Mouse (Mus musculus) hindbrain, embryonic 12.5 days (tissue): ENCODE data around the gene I0C0044D17Rik. TPM values are rescaled to one million over a fixed set of nuclear protein-coding genes. Genes with fewer than 3 reads are reported as not detected.
A peak's percentile ranks its signal among the peaks of the same experiment; 100 is the strongest.

Experiments
- ATAC-seq: fragments of 200-750 bp; cut with Nextera tagmentation; 2 replicates; pipeline ENCODE4 v1.8.0; 2017; ENCODE audit warnings: moderate TSS enrichment; ENCODE audit not compliant: low FRiP score
- H3K27ac ChIP-seq: fragments of 300-500 bp; sonication (generic); 2 replicates; pipeline ENCODE4 v1.5.1; 2016; ENCODE audit warnings: mild to moderate bottlenecking
- H3K27me3 ChIP-seq: fragments of 300-500 bp; sonication (generic); 2 replicates; pipeline ENCODE4 v1.6.1; 2016; ENCODE audit warnings: mild to moderate bottlenecking
- H3K36me3 ChIP-seq: fragments of 300-500 bp; sonication (generic); 2 replicates; pipeline ENCODE4 v1.6.1; 2016; ENCODE audit warnings: mild to moderate bottlenecking
- H3K4me1 ChIP-seq: fragments of 300-500 bp; sonication (generic); 2 replicates; pipeline ENCODE4 v1.6.1; 2016
- H3K4me2 ChIP-seq: fragments of 300-500 bp; sonication (generic); replicated peaks from 2 replicates; pipeline ENCODE4 v1.6.1; 2016; ENCODE audit warnings: mild to moderate bottlenecking
- H3K4me3 ChIP-seq: fragments of 300-500 bp; sonication (generic); 2 replicates; pipeline ENCODE4 v1.5.1; 2016; ENCODE audit warnings: mild to moderate bottlenecking
- H3K9ac ChIP-seq: fragments of 300-500 bp; sonication (generic); 2 replicates; pipeline ENCODE4 v1.6.1; 2016; ENCODE audit warnings: mild to moderate bottlenecking, moderate library complexity
- H3K9me3 ChIP-seq: fragments of 300-500 bp; sonication (generic); replicated peaks from 2 replicates; pipeline ENCODE4 v1.6.1; 2016; ENCODE audit warnings: mild to moderate bottlenecking
- WGBS: fragments of 180-500 bp; shearing (Covaris S2); methylation state at CpG from one replicate; pipeline ENCODE4 v1.1.7; 2016; 5-methylcytosine and 5-hydroxymethylcytosine counted together
- polyA plus RNA-seq: library from polyadenylated mRNA; unstranded; fragments of >200 nt; fragmentation: Nextera tagmentation; extraction: Ambion mirVana; gene quantifications from 2 replicates; pipeline ENCODE4 v1.2.1, GENCODE M21; 2016

Gene I0C0044D17Rik
- polyA plus RNA-seq, 1 experiment from 2014 or later, result not detected

DNA sequence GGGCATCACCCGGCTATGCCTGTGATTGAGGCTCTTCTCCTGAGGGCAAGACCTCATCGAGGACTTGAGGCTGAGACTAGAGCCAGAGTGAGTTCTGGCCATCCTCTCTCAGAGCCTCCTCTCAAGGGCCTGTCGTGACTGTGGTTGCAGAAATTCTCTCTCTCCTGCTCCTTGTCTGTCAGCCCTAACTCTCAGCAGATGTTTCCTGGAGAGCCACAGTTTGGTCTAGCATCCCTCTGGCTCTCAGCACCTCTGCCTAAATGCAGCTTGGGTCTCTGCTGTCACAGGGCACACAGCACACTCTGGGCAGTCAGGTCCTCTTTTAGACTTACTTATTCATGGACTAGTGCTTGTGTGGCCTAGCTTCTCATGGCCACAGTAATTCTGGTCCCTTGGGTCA, 1.2 kb downstream of the I0C0044D17Rik start:
- no peak for ATAC-seq
- Histone ChIP-seq H3K4me1 (peaks cover 6% of the 10 kb centered on the region; the same call in 1 of the 2 replicates), H3K36me3 (no peaks in the 10 kb centered on the region), H3K9me3 (no peaks in the 10 kb centered on the region), H3K4me3 (no peak overlapping the region), H3K27me3 (peaks cover 28% of the 10 kb centered on the region), H3K27ac (no peak overlapping the region), H3K9ac (no peak overlapping the region), H3K4me2 (no peak overlapping the region)
- WGBS, result 74% methylated on average over 3 of the region's 3 CpGs

- H3K4me2 ChIP-seq, result no peak overlapping the region
- H3K27ac ChIP-seq, result no peak overlapping the region
- H3K36me3 ChIP-seq, result no peaks in the 10 kb centered on the region
- H3K9ac ChIP-seq, result no peak overlapping the region
- no peak for ATAC-seq
- 82% methylated on average over 10 of the region's 10 CpGs for WGBS
- peaks cover 56% of the 10 kb centered on the region for H3K27me3 ChIP-seq
- no peak overlapping the region for H3K4me3 ChIP-seq
- peaks cover 6% of the 10 kb centered on the region; the same call in 1 of the 2 replicates for H3K4me1 ChIP-seq
- H3K9me3 ChIP-seq, result no peaks in the 10 kb centered on the region
Observed at GRCm38 (mm10) chr4:98819216-98819755, 4.4 kb downstream of the I0C0044D17Rik start.

DNA sequence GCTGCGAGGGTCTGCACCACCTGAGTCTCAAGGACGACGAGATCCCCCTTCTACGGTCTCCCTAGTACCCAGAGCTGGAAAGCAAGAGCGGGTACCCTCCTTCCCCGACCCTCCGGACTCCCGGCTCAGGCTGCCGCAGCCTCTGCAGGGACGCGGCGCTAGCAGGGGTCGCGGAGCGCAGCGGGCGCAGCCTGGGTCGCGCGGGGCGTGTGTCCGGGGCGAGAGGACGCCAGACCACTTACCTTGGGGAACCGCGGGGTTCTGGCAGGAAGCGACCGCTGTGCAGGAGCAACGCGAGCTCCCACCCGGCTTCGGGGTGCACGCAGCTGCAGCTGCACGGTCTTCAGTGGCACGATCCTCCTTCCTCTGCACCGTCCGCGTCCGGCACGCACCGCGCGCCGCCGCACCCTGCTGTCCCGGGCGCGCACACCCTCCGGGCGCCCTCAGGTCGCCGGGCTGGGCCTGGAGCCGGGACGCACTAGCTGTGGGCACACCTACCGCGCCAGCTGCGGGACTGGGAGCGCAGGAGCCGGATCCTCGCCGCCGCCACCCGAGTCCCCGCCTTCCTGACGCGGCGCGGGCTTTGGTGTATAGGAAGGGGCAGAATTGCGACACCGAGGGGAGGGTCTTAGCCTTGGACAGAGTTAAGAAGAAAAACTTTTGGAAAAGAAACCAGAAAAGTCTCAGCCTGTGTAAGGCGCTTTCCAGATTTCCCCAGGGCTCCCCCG, 6.3 kb downstream of the I0C0044D17Rik start, which contains the start of gene Kank4:
Kank4 (minus strand) TSS at position 354 of the 728 bp plus-strand sequence.
- WGBS, result under 1% methylated on average over 63 of the region's 72 CpGs
- H3K4me1 ChIP-seq, result peaks cover 6% of the 10 kb centered on the region; the same call in 1 of the 2 replicates
- no peaks in the 10 kb centered on the region for H3K9me3 ChIP-seq
- H3K27me3 ChIP-seq, result peaks cover 56% of the 10 kb centered on the region
- peak within 1 kb of the TSS; percentile 99 for H3K4me2 ChIP-seq
- ATAC-seq, result peak; percentile 81
- H3K4me3 ChIP-seq, result peak within 1 kb of the TSS; percentile 74
- H3K9ac ChIP-seq, result peak within 1 kb of the TSS; percentile 74
- H3K27ac ChIP-seq, result peak within 1 kb of the TSS; percentile 40; the same call in 1 of the 2 replicates
- no peaks in the 10 kb centered on the region for H3K36me3 ChIP-seq

GRCm38 (mm10) chr4:98816807-98817183, 6.8 kb downstream of the I0C0044D17Rik start:
- H3K4me2 ChIP-seq, result peak overlapping the region; percentile 99
- H3K4me3 ChIP-seq, result peak overlapping the region; percentile 74
- 0 out of 2 replicates have a peak, but pooled peaks have one; percentile 9 for ATAC-seq
- H3K9me3 ChIP-seq, result no peaks in the 10 kb centered on the region
- peaks cover 10% of the 10 kb centered on the region; the same call in 1 of the 2 replicates for H3K4me1 ChIP-seq
- no peaks in the 10 kb centered on the region for H3K36me3 ChIP-seq
- peaks cover 56% of the 10 kb centered on the region for H3K27me3 ChIP-seq
- H3K27ac ChIP-seq, result no peak overlapping the region; the same call in 1 of the 2 replicates
- WGBS, result 3% methylated on average over 14 of the region's 14 CpGs
- H3K9ac ChIP-seq, result peak overlapping the region; percentile 74

DNA sequence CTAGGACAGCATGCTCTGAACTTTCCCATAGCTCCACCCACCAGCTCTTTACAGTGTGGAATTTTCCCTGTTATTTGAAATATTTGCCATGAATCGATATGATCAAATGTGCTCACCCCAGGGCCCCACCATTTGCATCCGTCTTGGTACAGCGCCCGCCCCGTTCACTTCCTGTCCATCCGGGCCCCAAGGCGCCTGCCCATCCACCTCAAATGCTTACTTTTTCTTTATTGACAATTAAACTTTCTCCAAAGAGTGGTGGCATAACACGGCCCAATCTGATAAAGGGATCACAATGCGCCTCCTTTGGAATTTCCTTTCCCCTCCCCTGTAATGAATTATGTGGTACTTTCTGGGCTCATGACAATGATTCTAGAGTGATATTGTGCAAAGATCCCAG, 17.3 kb downstream of the I0C0044D17Rik start:
- peaks cover 5% of the 10 kb centered on the region; the same call in 1 of the 2 replicates for H3K4me1 ChIP-seq
- H3K4me3 ChIP-seq, result no peak overlapping the region
- no peak overlapping the region for H3K4me2 ChIP-seq
- ATAC-seq, result no peak
- H3K9ac ChIP-seq, result no peak overlapping the region
- no peaks in the 10 kb centered on the region for H3K36me3 ChIP-seq
- H3K27ac ChIP-seq, result no peak overlapping the region
- H3K9me3 ChIP-seq, result no peaks in the 10 kb centered on the region
- H3K27me3 ChIP-seq, result no peaks in the 10 kb centered on the region
- WGBS, result 88% methylated on average over 9 of the region's 9 CpGs

DNA sequence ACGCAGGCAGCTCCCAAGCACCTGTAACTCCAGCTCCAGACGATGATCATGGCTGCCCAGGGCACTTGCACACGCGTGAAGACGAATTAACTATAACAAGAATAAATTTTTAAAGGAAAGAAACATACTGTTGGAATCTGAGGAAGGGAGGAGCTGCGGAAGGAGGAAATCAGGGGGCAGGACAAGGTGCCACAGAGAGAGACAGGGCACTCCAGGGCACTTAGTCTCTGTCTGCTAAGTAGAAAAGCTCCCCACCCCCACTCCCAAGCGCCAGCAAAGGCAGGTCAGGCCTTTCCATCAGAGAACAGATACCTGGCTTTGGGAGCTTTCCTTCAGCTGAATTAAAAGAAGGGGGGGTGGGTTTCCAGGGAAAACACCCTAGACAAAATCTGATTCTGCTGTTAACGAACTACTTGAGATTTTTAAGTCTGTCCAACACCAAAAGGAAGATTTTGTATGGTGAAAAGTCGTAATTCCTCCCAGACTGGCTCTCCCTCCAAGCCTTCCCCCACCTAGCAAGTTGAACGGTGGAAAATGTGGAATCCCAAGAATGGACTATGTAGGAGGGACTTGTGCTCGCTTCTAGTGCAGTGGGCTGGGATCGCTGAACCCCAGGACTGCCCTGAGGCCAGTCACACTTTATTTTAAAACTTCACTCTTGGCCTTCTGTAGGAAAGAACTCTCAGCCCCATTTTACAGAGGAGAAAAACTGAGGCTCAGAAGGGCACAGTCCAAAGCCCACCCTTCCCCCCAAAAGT, 18.2 kb downstream of the I0C0044D17Rik start:
- no peak for ATAC-seq
- Histone ChIP-seq H3K4me1 (peaks cover 5% of the 10 kb centered on the region; the same call in 1 of the 2 replicates), H3K36me3 (no peaks in the 10 kb centered on the region), H3K4me2 (no peak overlapping the region), H3K27ac (peak overlapping the region; percentile 25; the same call in 1 of the 2 replicates), H3K9me3 (no peaks in the 10 kb centered on the region), H3K4me3 (no peak overlapping the region), H3K27me3 (no peaks in the 10 kb centered on the region), H3K9ac (no peak overlapping the region)
- 60% methylated on average over 12 of the region's 12 CpGs for WGBS

DNA sequence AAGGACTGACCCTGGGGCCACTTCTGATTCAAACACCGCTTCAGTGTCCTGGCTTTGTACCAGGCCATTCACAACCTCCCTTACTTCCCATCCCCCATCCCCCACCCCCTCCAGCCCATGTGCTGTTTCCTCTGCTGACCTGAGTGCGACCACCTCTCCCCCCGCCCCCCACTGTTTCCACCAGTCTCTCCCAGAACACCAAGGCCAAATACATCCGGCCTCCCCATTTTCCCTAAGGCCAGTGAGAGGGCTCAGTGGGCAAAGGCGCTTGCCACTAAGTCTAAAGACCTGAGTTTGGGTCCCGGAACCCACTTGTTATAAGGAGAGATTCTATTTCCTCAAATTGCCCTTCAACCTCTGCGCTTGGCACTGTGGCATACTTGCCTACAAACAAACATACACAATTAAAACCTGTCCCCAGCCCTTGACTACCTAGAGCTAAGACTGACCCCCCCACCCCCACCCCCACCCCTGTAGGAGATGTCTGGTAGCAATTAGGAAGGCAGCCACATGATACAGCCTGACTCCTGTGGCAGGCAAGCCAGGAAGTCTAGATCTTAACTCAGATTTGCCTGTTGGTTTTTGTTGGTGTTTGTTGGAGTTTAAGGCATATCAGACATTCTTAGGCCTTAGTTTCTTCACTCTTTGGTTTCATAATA, 19.0 kb downstream of the I0C0044D17Rik start:
- WGBS, result 53% methylated on average over 7 of the region's 7 CpGs
- no peak overlapping the region for H3K4me2 ChIP-seq
- no peaks in the 10 kb centered on the region for H3K27me3 ChIP-seq
- no peak for ATAC-seq
- H3K4me1 ChIP-seq, result peaks cover 5% of the 10 kb centered on the region; the same call in 1 of the 2 replicates
- no peaks in the 10 kb centered on the region for H3K9me3 ChIP-seq
- no peak overlapping the region for H3K4me3 ChIP-seq
- H3K36me3 ChIP-seq, result no peaks in the 10 kb centered on the region
- no peak overlapping the region for H3K27ac ChIP-seq
- no peak overlapping the region for H3K9ac ChIP-seq

DNA sequence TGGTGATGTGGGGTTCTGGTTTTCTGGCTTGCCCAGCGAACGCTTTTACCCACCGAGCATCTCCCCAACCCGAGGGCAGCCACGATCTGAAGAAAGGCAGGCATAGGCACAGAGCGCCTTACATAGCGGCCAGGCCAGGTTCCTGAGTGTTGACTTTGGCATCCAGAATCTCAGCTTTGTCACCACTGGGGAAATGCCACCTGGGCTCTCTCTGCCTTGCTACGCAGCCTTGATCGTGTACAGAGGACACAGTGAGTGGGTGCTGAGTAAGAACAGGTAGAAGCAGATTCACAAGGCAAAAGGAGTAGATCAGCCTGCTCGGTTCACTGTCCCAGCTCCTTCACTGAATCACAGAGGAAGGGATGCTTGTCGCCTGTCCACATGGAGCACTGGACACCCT, 21.9 kb downstream of the I0C0044D17Rik start:
- Histone ChIP-seq H3K27ac (no peak overlapping the region), H3K27me3 (no peaks in the 10 kb centered on the region), H3K36me3 (no peaks in the 10 kb centered on the region), H3K9me3 (no peaks in the 10 kb centered on the region), H3K4me2 (no peak overlapping the region), H3K9ac (no peak overlapping the region), H3K4me1 (peaks cover 9% of the 10 kb centered on the region), H3K4me3 (no peak overlapping the region)
- 93% methylated on average over 11 of the region's 11 CpGs for WGBS
- ATAC-seq, result no peak

GRCm38 (mm10) chr4:98800824-98801223, 22.8 kb downstream of the I0C0044D17Rik start:
- Histone ChIP-seq H3K36me3 (no peaks in the 10 kb centered on the region), H3K27ac (no peak overlapping the region), H3K9me3 (no peaks in the 10 kb centered on the region), H3K4me3 (no peak overlapping the region), H3K4me2 (no peak overlapping the region), H3K4me1 (peaks cover 12% of the 10 kb centered on the region), H3K27me3 (no peaks in the 10 kb centered on the region), H3K9ac (no peak overlapping the region)
- no peak for ATAC-seq
- 72% methylated on average over 8 of the region's 8 CpGs for WGBS

DNA sequence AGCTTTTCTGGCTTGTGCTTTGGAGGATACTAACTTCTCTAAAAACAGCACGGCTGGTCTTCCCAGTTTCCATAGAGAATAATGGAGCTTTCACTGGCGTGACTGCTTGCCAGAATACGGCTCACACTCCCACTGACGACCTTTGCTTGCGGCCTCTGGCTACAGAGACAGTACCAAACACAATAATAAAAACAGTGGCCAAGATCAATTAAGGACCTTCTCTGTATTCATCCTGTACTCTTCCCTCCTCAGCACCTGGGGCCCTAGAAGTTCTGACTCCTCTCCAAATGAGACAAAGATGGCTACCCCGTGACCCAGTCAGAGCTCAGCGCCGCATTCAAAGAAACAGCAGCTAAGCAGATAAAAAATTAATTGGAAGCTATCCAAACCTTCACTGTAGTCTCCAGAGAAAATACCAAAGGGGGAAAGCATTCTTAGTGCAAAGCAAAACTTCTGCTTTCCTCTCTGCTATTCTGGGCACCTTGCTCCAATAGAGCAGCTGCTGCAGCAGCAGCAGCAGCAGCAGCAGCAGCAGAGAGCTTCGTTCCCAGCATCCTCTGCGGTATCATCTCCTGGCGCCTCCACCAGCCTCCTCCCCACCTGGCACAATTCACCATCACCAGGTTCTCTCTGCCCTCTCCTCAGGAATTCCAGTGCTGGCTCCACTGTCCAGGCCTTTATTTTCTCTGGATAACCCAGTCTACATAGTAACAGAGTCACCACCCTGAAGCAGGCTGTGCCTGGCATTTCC, 26.9 kb downstream of the I0C0044D17Rik start:
- no peak overlapping the region for H3K9ac ChIP-seq
- no peak for ATAC-seq
- peaks cover 6% of the 10 kb centered on the region for H3K4me1 ChIP-seq
- H3K36me3 ChIP-seq, result no peaks in the 10 kb centered on the region
- H3K4me2 ChIP-seq, result no peak overlapping the region
- no peaks in the 10 kb centered on the region for H3K9me3 ChIP-seq
- no peaks in the 10 kb centered on the region for H3K27me3 ChIP-seq
- no peak overlapping the region for H3K27ac ChIP-seq
- no peak overlapping the region for H3K4me3 ChIP-seq
- 62% methylated on average over 11 of the region's 11 CpGs for WGBS

DNA sequence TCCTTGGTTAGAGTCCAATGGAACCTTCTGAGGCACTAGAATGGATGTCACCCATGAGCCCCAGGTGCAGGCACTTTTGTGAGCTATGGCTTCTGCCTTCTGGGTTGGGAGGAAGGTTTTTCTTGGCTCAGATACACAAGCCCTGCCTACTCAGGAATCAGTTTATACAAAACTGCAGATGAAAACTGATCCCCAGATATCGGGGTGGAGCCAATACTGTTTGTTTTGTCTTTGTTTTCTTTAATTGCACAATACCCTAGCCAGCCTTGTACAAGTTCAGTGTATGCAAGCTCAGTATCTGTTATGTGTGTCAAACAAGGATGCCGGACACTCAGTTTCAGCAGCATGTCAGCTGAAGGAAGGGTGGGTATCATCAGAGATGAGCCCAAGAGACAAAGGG, 28.4 kb downstream of the I0C0044D17Rik start:
- no peak overlapping the region for H3K4me2 ChIP-seq
- ATAC-seq, result no peak
- no peaks in the 10 kb centered on the region for H3K9me3 ChIP-seq
- no peak overlapping the region for H3K4me3 ChIP-seq
- peaks cover 8% of the 10 kb centered on the region for H3K4me1 ChIP-seq
- no peak overlapping the region for H3K27ac ChIP-seq
- H3K36me3 ChIP-seq, result no peaks in the 10 kb centered on the region
- no peaks in the 10 kb centered on the region for H3K27me3 ChIP-seq
- WGBS, result 89% methylated on average over 2 of the region's 2 CpGs
- H3K9ac ChIP-seq, result no peak overlapping the region
